Mouse (Mus musculus) CD8-positive naive resting alpha-beta T cell, adult 57 days (primary cell): Measurements from ENCODE around the gene Gm15446. TPM values are rescaled to one million over a fixed set of nuclear protein-coding genes. Genes with fewer than 3 reads are reported as not detected.

ENCODE experiments used
- total RNA-seq: library from RNA; stranded (reverse); gene quantifications from one replicate; pipeline ENCODE4 v1.2.4, GENCODE M21; 2023

Gene Gm15446
- 18.7 TPM for total RNA-seq

DNA sequence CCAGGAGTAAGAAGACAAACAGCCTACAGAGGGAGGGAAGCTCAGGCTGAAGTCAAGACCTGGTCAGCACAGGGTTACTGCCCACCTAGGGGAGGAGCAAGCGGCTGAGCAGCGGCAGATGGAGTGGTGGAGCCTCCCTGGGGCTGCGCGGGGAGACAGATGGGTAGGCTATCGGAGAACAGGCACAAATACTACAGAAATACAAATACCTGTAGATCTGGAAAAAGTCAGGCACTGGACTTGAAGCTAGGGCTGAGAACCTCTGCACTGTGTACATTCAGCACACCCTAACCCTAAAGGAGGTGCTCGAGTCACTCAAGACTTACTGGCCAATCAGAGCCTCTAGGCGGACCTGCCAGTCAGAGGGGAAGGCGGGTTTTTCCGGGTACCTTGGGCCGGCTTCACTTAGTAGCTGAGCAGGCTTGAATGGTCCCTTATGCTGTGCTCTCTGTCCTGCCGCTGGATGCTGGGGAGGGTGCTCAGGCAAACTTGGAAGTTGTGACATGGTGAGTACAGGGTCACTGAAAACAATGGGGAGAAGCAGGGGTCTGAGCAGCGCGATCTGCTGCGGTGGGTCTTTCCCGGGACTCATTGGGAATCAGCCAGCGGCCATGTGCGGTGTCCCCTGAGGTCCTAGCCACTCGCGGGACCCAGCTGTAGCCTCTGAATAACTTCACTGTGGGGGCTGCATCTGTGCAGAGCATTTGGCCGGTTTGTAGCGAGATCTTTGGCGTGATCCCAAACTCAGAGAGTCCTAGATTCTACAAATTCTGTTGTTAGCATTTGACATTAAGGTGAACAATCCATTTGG, at the start of gene Gm15446:
Gene Gm15446, plus strand, starts transcription at position 140 of the 811 bp plus-strand sequence.

Other genes with a start within 250 kb of the Gm15446 start
- 4.3 TPM for gene 5430403G16Rik, start 232.4 kb upstream of the Gm15446 start, total RNA-seq
- gene 4930522L14Rik, start 171.5 kb upstream of the Gm15446 start, total RNA-seq: 9.9 TPM
- 22.6 TPM for gene Zfp932, start 73.1 kb downstream of the Gm15446 start, total RNA-seq
- gene Gm17655, start 149.1 kb downstream of the Gm15446 start, total RNA-seq: 7.0 TPM
- 0.67 TPM for gene Gm35315, start 171.0 kb downstream of the Gm15446 start, total RNA-seq
- gene Plcxd1, start 176.6 kb downstream of the Gm15446 start, total RNA-seq: 0.43 TPM
- gene Gtpbp6, start 184.8 kb downstream of the Gm15446 start, total RNA-seq: 118 TPM
- gene Zfp605, start 186.7 kb downstream of the Gm15446 start, total RNA-seq: 9.0 TPM
- gene Chfr, start 212.4 kb downstream of the Gm15446 start, total RNA-seq: 82.8 TPM